Mouse (Mus musculus) limb, embryonic 10.5 days (tissue): ENCODE measurements around the gene Slamf9. TPM values are rescaled to one million over a fixed set of nuclear protein-coding genes. Genes with fewer than 3 reads are reported as not detected.
A peak's percentile ranks its signal among the peaks of the same experiment; 100 is the strongest.

ENCODE experiments used
- DNase-seq: peaks from one replicate; pipeline ENCODE4 v3.0.0-alpha.2; 2017; ENCODE audit warnings: low spot score
- H3K27ac ChIP-seq: fragments of 300-500 bp; sonication (generic); 2 replicates; pipeline ENCODE4 v1.5.1; 2016; ENCODE audit warnings: mild to moderate bottlenecking
- H3K27me3 ChIP-seq: fragments of 300-500 bp; sonication (generic); 2 replicates; pipeline ENCODE4 v1.6.1; 2016; ENCODE audit warnings: low read depth, mild to moderate bottlenecking; ENCODE audit not compliant: poor library complexity, severe bottlenecking
- H3K36me3 ChIP-seq: fragments of 300-500 bp; sonication (generic); 2 replicates; pipeline ENCODE4 v1.6.1; 2016; ENCODE audit warnings: mild to moderate bottlenecking, moderate library complexity
- H3K4me1 ChIP-seq: fragments of 300-500 bp; sonication (generic); 2 replicates; pipeline ENCODE4 v1.6.1; 2016
- H3K4me3 ChIP-seq: fragments of 300-500 bp; sonication (generic); 2 replicates; pipeline ENCODE4 v1.5.1; 2016; ENCODE audit warnings: mild to moderate bottlenecking, moderate library complexity
- H3K9me3 ChIP-seq: fragments of 300-500 bp; sonication (generic); replicated peaks from 2 replicates; pipeline ENCODE4 v1.6.1; 2016; ENCODE audit warnings: mild to moderate bottlenecking
- WGBS: fragments of 180-500 bp; shearing (Covaris S2); methylation state at CpG from one replicate; pipeline ENCODE4 v1.1.7; 2016; 5-methylcytosine and 5-hydroxymethylcytosine counted together
- polyA plus RNA-seq: library from polyadenylated mRNA; unstranded; fragments of >200 nt; fragmentation: Nextera tagmentation; extraction: Ambion mirVana; gene quantifications from 2 replicates; pipeline ENCODE4 v1.2.1, GENCODE M21; 2016

Slamf9 gene
- polyA plus RNA-seq, 1 experiment from 2014 or later, result 0.18 TPM

DNA sequence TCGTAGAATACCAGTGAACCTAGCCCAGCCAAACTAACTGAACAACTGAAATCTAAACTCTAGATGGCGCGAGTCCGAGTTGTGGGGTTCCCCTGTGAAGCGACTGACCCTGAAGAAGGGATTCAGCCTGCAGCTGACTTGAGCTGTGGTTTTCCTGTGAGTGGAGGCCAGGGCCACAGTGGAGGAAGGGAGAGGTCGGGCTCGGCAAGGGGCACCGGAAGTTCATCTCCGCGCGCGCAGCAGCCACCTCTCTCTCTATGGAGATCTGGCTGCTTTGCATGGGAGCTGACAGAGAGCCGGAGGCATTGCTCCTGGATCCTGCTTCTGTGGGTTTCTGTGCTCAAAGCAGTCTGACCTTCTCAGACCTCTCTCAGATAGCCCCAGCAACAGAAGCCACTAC is 37.8 kb downstream of the Slamf9 start:
- peak; percentile 57 for DNase-seq
- H3K4me1 ChIP-seq, result peaks cover 28% of the 10 kb centered on the region
- 27% methylated on average over 13 of the region's 13 CpGs for WGBS
- H3K27me3 ChIP-seq, result 0 out of 2 replicates have a peak, but pooled peaks cover 5% of the 10 kb centered on the region
- peak overlapping the region; percentile 76 for H3K27ac ChIP-seq
- no peaks in the 10 kb centered on the region for H3K9me3 ChIP-seq
- no peaks in the 10 kb centered on the region for H3K36me3 ChIP-seq
- H3K4me3 ChIP-seq, result peak overlapping the region; percentile 18; the same call in 1 of the 2 replicates

DNA sequence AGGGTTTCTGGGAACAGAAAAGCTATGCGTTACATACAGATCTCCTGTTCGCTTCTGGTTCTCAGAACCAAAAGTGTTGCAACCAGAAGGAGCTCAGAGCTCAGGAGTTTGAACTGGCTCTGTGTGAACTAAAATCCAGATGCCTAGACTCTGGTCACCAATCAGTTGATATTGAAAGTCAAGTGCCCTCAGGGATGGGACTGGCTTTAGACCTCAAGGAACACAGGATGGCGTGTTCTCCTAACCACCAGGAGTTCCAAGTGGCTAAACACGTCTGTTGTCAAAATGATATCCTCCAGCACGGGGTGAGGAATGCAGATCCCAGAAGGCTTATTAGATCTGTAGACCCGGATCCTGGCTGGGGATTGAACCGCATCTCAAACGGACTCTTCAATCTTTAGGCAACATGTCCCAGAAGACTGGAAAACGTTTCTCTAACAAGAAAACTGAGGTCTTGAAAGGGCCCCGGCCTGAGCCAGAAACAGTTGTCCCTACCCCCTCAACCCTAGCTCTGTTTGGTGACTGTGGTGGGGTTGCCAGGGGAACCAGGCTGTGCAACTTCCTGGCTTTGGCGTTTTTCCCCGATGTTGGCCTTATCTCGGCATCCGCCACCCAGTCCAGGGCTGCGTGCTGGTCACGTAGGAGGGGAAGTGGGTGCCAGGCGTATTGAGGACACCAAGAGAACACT is 38.5 kb downstream of the Slamf9 start:
- Histone ChIP-seq H3K27ac (peak overlapping the region; percentile 76), H3K36me3 (no peaks in the 10 kb centered on the region), H3K9me3 (no peaks in the 10 kb centered on the region), H3K4me3 (no peak overlapping the region), H3K4me1 (peaks cover 28% of the 10 kb centered on the region), H3K27me3 (0 out of 2 replicates have a peak, but pooled peaks cover 5% of the 10 kb centered on the region)
- 86% methylated on average over 17 of the region's 17 CpGs for WGBS
- DNase-seq, result no peak

DNA sequence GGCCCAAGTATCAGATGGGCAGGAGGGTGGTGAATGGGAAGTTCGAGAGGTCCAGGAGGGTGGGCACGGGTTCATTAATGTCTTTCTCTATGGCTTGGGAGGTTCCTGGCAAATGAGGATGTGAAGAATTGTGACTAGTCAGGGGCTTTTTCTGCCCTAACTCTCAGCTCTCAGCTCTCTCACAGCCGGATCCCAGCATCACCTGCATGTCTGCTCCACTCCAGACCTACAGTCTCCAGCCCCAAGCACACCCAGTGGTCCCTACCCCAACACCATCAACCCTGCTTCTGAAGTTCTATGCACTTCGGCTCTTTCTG is 39.0 kb downstream of the Slamf9 start:
- no peak for DNase-seq
- Histone ChIP-seq H3K27ac (0 out of 2 replicates have a peak overlapping the region, but pooled peaks have one; percentile 76), H3K36me3 (no peaks in the 10 kb centered on the region), H3K4me3 (no peak overlapping the region), H3K4me1 (peaks cover 28% of the 10 kb centered on the region), H3K9me3 (no peaks in the 10 kb centered on the region), H3K27me3 (0 out of 2 replicates have a peak, but pooled peaks cover 5% of the 10 kb centered on the region)
- WGBS, result 79% methylated on average over 4 of the region's 4 CpGs

DNA sequence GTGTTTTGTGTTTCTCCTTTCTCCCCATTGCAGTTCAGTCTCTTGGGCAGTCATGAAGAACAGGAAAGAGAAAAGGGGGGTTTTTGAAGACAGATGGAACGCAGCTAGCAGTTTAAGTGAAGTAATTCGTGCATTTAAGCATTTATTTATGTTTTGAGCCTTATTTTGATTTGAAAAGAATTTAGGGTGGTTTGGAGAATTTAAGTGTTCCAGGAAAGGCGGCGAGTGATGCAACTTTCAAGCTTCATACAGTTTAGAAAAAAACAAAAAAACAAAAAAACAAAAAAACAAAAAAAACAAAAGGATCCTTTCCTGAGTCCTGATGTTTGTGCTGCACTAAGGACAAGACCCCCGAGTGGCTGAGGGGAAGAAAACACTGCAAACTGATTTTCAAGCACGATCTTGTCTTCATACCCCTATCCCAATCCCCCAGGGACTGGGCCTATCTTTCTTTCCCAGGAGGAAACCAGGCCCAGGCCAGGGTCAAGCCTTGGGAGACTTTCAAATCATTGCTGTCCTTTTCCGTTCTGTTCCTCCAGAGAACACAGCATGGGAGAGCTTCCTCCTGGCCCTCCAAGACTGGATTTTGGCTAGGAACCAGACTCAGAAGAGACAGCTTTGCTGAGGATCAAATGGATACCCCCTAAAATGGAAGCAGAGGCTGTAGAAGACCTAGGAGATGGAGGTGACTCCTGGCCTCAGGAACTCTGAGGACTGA is 39.6 kb downstream of the Slamf9 start:
- no peaks in the 10 kb centered on the region for H3K9me3 ChIP-seq
- no peak overlapping the region for H3K27ac ChIP-seq
- no peak overlapping the region for H3K4me3 ChIP-seq
- DNase-seq, result no peak
- peaks cover 30% of the 10 kb centered on the region for H3K4me1 ChIP-seq
- 0 out of 2 replicates have a peak, but pooled peaks cover 5% of the 10 kb centered on the region for H3K27me3 ChIP-seq
- H3K36me3 ChIP-seq, result no peaks in the 10 kb centered on the region
- WGBS, result 83% methylated on average over 7 of the region's 7 CpGs

DNA sequence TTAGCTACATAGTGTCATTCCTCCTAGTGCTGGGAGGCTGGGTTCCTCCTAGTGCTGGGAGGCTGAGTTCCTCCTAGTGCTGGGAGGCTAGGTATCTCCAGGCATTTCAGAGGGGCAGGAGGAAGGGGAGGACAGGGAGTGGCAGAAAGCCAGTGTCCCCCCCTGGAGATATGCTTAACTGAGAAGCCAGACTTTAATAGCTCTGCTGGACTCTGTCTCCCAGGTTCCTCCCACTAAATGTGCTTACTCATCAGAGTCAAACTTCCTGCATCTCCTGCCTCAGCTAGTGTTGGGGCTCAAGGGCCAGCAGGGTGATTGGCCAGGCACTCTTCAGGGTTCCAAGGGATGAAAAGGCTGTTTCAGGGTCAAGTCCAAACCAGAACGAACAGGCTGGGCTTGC is 40.2 kb downstream of the Slamf9 start:
- 78% methylated on average over 1 of the region's 1 CpGs for WGBS
- no peak overlapping the region for H3K27ac ChIP-seq
- DNase-seq, result no peak

DNA sequence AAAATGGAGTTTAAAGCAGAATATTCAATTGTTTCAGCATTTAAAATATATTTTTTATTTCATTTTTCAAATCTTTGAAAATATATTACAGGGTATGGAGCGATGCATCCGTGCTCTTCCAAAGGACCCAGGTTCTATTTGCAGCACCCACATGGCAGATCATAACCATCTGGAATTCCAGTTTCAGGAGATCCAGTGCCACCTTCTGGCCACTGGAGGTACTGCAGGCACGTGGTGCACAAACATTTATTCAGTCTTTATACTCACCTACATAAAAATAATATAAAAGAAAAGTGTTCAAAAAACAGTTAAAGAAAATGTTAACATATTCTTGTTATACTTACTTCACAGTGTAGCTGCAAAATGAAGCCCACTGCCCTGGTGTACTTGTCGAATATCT is 42.9 kb downstream of the Slamf9 start:
- Histone ChIP-seq H3K27ac (no peak overlapping the region), H3K9me3 (no peaks in the 10 kb centered on the region), H3K4me1 (peaks cover 37% of the 10 kb centered on the region), H3K36me3 (no peaks in the 10 kb centered on the region), H3K27me3 (peaks cover 17% of the 10 kb centered on the region; the same call in 1 of the 2 replicates), H3K4me3 (no peak overlapping the region)
- DNase-seq, result no peak
- 76% methylated on average over 4 of the region's 4 CpGs for WGBS

More for the DNA sequence above, 40.2 kb downstream of the Slamf9 start:
- no peaks in the 10 kb centered on the region for H3K9me3 ChIP-seq
- H3K4me3 ChIP-seq, result no peak overlapping the region
- no peaks in the 10 kb centered on the region for H3K36me3 ChIP-seq
- peaks cover 31% of the 10 kb centered on the region for H3K4me1 ChIP-seq
- H3K27me3 ChIP-seq, result 0 out of 2 replicates have a peak, but pooled peaks cover 5% of the 10 kb centered on the region

DNA sequence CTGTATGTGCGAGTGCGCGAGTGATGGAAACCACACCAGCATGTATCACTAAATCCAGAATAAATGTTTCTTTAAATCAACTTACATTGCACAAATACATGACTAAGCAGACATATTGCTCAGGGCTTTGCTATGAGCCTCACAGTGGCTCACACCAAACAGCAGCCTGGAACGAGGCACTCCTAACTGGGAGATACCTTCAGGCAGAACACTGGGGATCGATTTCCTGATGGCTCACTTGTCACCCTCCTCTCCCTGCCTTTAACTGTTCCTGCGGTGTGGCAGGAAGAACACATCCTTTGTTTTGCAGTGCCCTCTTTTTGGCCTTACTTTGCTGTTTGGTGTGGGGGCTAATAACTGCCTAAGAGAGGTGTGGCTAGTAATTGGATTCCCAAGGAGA is 44.5 kb downstream of the Slamf9 start:
- Histone ChIP-seq H3K36me3 (no peaks in the 10 kb centered on the region), H3K9me3 (no peaks in the 10 kb centered on the region), H3K4me1 (peaks cover 26% of the 10 kb centered on the region), H3K27me3 (peaks cover 17% of the 10 kb centered on the region; the same call in 1 of the 2 replicates), H3K27ac (no peak overlapping the region), H3K4me3 (no peak overlapping the region)
- 62% methylated on average over 6 of the region's 6 CpGs for WGBS
- DNase-seq, result no peak

DNA sequence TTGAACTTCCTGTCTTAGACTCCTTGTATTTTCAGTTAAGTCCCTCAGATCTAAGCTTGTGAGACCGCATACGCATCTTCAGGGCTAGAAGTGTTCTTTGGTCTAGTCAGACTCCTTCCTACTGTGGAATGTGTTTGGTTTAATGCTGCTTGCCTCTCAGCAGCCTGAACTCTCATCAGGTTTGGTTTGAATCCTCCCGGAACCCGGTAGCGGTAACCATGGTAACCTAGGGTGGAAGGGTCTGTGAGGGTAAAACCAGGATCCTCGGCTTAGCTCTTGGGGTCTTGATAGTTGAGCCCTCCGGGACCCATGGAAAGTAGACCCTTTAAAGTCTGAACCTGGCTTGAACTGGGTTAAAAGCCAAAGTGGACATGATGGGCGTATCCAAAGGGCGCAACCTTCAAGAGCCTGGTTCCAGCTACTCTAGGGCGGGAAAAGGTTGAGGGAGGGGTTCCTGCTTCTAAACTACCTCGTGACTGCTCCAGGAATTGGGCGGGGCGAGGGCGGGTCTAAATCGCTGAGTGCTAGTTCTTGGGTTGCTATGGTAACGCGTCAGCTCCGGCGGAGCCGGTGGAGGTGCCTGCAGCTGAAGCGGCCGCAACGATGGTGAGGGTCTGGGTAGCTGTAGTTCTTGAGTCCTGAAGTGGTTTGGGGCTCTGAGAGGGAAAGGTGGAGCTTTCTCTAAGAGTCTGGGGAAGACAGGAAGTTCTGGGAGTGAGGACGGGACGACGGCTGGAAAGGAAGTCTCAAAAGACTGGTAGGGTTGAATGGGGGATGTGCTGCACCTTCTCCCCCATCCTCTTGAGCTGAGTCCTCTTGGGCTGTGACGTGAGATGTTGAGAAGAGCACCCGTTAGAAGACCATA is 45.6 kb downstream of the Slamf9 start, which contains the start of gene Cfap45:
Cfap45 (plus strand) TSS at position 226 of the 865 bp plus-strand sequence.
- Histone ChIP-seq H3K9me3 (no peaks in the 10 kb centered on the region), H3K4me3 (peak within 1 kb of the TSS; percentile 46), H3K4me1 (peaks cover 31% of the 10 kb centered on the region), H3K27me3 (peaks cover 13% of the 10 kb centered on the region; the same call in 1 of the 2 replicates), H3K27ac (peak within 1 kb of the TSS; percentile 80), H3K36me3 (no peaks in the 10 kb centered on the region)
- WGBS, result 4% methylated on average over 28 of the region's 28 CpGs
- peak; percentile 93 for DNase-seq

DNA sequence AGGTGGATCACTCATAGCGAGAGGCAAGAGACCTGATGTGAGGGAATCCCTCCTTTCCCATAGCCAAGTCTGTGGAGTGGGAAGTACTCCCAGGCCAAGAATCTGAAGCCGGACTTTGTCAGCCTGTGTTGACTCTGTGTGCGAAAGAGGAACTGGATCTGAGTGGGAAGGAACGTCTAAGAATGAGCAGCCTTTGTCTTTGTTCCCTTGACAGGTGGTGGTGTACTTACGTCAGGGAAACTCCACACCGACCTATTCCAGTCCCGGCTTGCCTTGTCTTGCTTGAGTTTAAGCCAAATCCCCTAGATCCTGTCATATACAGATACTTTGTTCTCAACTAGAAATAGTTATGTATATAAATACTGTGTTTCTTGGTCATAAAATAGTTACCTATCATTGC is 47.4 kb downstream of the Slamf9 start:
- DNase-seq, result no peak
- Histone ChIP-seq H3K9me3 (no peaks in the 10 kb centered on the region), H3K27ac (no peak overlapping the region), H3K4me3 (no peak overlapping the region), H3K4me1 (peaks cover 31% of the 10 kb centered on the region), H3K27me3 (peaks cover 21% of the 10 kb centered on the region), H3K36me3 (no peaks in the 10 kb centered on the region)
- 76% methylated on average over 7 of the region's 7 CpGs for WGBS

DNA sequence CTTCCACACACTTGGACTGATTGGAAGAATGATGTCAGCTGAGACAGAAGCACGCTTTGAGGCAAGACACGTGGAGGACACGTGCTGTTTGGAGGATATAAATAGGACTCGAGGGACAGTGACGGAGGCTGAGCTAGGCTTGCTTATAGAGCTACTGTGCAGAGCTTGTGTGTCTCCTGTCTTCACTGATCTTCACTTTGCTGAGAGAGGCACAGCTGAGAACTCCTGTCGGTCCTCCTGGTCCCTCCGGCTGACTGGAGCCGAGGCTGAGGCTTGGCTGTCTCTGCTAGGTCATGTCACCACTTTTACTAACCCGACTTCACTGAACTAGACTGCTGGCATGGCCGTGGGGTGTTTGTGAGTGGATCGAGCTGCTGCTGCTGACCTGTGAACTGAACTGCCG is 48.5 kb downstream of the Slamf9 start:
- H3K4me1 ChIP-seq, result peaks cover 31% of the 10 kb centered on the region
- H3K36me3 ChIP-seq, result no peaks in the 10 kb centered on the region
- no peak overlapping the region for H3K4me3 ChIP-seq
- WGBS, result 76% methylated on average over 12 of the region's 12 CpGs
- DNase-seq, result no peak
- H3K27ac ChIP-seq, result no peak overlapping the region
- no peaks in the 10 kb centered on the region for H3K9me3 ChIP-seq
- peaks cover 26% of the 10 kb centered on the region for H3K27me3 ChIP-seq

DNA sequence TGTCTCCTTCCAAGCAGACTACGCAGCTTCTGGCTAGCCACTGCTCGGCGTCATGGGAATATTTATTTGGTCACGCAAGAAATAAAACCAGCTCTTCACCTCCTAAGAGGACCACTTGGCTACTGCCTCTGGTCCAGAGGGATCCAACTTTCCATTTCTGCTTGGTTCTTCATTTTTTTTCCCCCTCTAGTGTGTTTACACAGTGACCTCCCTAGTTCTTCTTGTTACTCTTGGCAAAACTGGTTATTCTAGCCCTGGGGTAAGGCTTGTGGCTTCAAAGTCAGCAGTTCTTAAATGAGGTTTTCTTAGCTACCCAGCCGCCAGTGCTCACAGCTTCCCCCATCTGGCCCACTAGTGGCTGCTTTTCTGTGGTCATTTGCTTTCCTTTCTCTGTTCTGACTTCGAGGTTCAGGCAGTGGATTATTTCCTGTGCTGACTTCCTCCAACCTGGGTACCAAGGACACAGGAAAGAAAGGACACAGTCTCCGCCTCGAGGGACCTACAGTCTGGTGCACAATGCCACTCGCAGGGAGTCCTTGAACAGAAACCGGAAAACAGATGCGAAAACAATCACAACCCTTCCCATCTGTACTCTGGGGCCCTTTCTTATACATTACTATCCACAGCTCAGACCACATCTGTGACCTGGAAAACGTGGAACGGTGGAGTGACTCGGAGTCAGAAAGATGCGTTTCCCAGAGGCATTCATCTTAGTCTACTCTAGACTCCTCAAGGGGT is 50.0 kb downstream of the Slamf9 start:
- 57% methylated on average over 15 of the region's 15 CpGs for WGBS
- peak overlapping the region; percentile 67 for H3K27ac ChIP-seq
- no peak overlapping the region for H3K4me3 ChIP-seq
- H3K36me3 ChIP-seq, result no peaks in the 10 kb centered on the region
- H3K27me3 ChIP-seq, result peaks cover 26% of the 10 kb centered on the region
- peaks cover 34% of the 10 kb centered on the region for H3K4me1 ChIP-seq
- DNase-seq, result no peak
- no peaks in the 10 kb centered on the region for H3K9me3 ChIP-seq

DNA sequence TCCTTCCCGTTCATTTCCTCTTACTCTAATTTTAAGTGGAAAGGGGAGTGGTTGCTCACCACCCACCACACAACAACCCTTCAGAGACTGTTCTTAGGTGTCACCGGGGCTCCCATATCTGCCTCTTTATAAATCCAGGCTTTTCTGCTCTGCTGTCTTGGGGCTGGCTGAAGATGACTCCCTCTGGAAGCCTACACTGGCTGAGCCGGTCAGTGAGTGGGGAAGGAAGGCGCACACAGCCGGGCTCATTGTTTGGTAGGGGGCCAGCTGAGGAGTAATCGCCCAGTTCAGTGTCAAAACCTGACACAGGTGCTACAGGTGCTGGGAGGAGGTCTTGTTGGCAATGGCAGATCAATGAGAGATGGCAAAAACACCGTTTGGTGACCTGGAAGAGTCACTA is 50.8 kb downstream of the Slamf9 start:
- WGBS, result 76% methylated on average over 7 of the region's 7 CpGs

More for the DNA sequence above, 50.8 kb downstream of the Slamf9 start:
- Histone ChIP-seq H3K27ac (no peak overlapping the region), H3K36me3 (no peaks in the 10 kb centered on the region), H3K4me1 (peaks cover 34% of the 10 kb centered on the region), H3K27me3 (peaks cover 26% of the 10 kb centered on the region), H3K9me3 (no peaks in the 10 kb centered on the region), H3K4me3 (no peak overlapping the region)
- DNase-seq, result no peak
